Mouse (Mus musculus) G1E (cell line): ENCODE data around the gene Evi5. TPM values are rescaled to one million over a fixed set of nuclear protein-coding genes. Genes with fewer than 3 reads are reported as not detected.

Source experiments
- ATAC-seq: 2 replicates; pipeline ENCODE4 v1.8.0; 2016; ENCODE audit warnings: mild to moderate bottlenecking; ENCODE audit not compliant: insufficient number of reproducible peaks, poor library complexity, low FRiP score, severe bottlenecking; ENCODE audit errors: extremely low read depth
- DNase-seq: peaks from one replicate; pipeline ENCODE4 v3.0.0; 2012; ENCODE audit warnings: low spot score
- H3K27me3 ChIP-seq: 2 replicates; pipeline ENCODE4 v1.6.1; 2012; ENCODE audit warnings: mild to moderate bottlenecking, low read length, inconsistent platforms; ENCODE audit not compliant: insufficient read depth
- H3K36me3 ChIP-seq: replicated peaks from 2 replicates; pipeline ENCODE3; 2012; ENCODE audit warnings: mild to moderate bottlenecking, inconsistent platforms
- H3K4me1 ChIP-seq: 2 replicates; pipeline ENCODE4 v1.6.1; 2012; ENCODE audit warnings: low read depth, low read length, inconsistent platforms, mixed read lengths; ENCODE audit not compliant: insufficient read depth
- H3K4me3 ChIP-seq: 2 replicates; pipeline ENCODE4 v1.5.1; 2012; ENCODE audit warnings: low read depth, mild to moderate bottlenecking, inconsistent platforms, low read length, moderate library complexity, mixed read lengths
- H3K9me3 ChIP-seq: replicated peaks from 2 replicates; pipeline ENCODE4 v1.6.1; 2012; ENCODE audit warnings: inconsistent platforms
- CTCF ChIP-seq: IDR thresholded peaks from 2 replicates; pipeline ENCODE4 v1.5.1; 2012; ENCODE audit warnings: low read depth, low read length, inconsistent platforms, mixed read lengths
- GATA1 ChIP-seq: IDR thresholded peaks from 2 replicates; pipeline ENCODE4 v1.6.1; 2012; ENCODE audit warnings: borderline replicate concordance, low read length, inconsistent platforms, mixed read lengths
- GATA2 ChIP-seq: IDR thresholded peaks from 2 replicates; pipeline ENCODE4 v1.6.1; 2012; ENCODE audit warnings: low read depth, low read length, inconsistent platforms, borderline replicate concordance
- POLR2AphosphoS5 ChIP-seq: IDR thresholded peaks from 2 replicates; pipeline ENCODE4 v1.6.1; 2012; ENCODE audit warnings: low read depth, low read length, inconsistent platforms; ENCODE audit not compliant: insufficient replicate concordance
- TAL1 ChIP-seq: conservative IDR thresholded peaks from 2 replicates; pipeline ENCODE4 v1.6.1; 2012; ENCODE audit warnings: low read depth, low read length, inconsistent platforms, mixed read lengths
- polyA plus RNA-seq: library from polyadenylated mRNA; stranded (reverse); fragments of >175 nt; gene quantifications from 2 replicates; pipeline ENCODE4 v1.2.3, GENCODE M21; 2012
- total RNA-seq, 2 experiments: library from RNA; stranded (forward) in 1 of 2; stranded (reverse) in 1 of 2; fragments of 200-1000 nt in 1 of 2; fragments of >200 nt in 1 of 2; fragmentation: Nextera tagmentation in 1 of 2; gene quantifications; 2 replicates each; pipeline ENCODE4 v1.2.3; 2014 to 2017

The Evi5 gene
- total and polyA plus RNA-seq, 3 experiments = 3.8 to 94.2 (median 36.4) TPM

DNA sequence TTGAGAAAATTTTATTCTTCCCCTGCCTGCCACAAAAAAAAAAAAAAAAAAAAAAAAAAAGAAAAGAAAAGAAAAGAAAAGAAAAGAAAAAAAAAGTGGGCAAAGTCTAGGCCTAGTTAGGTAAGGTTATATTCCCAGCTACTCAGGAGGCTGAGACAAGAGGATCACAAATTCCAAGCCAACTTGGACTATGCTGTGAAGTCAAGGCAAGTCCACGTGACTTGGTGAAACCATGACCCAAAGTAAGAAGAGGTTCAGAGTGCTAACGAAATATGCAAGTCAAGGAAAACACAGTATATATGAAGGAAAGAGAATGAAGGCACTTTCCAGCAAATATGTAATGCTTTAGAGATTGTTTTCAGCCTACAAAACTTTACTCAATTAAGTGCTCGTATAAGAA, 82.4 kb downstream of the Evi5 start:
- 0 out of 2 replicates have a peak, but pooled peaks cover 4% of the 10 kb centered on the region for H3K4me1 ChIP-seq
- no peaks in the 10 kb centered on the region for H3K9me3 ChIP-seq
- H3K4me3 ChIP-seq = no peak overlapping the region
- TF ChIP-seq CTCF (no peak), POLR2AphosphoS5 (no peak), GATA1 (no peak), TAL1 (no peak), GATA2 (no peak)
- H3K36me3 ChIP-seq = peaks cover 55% of the 10 kb centered on the region
- DNase-seq = no peak
- no peak for ATAC-seq
- H3K27me3 ChIP-seq = no peaks in the 10 kb centered on the region

- Histone ChIP-seq H3K36me3 (peaks cover 55% of the 10 kb centered on the region), H3K9me3 (no peaks in the 10 kb centered on the region), H3K4me1 (0 out of 2 replicates have a peak, but pooled peaks cover 4% of the 10 kb centered on the region), H3K4me3 (no peak overlapping the region), H3K27me3 (no peaks in the 10 kb centered on the region)
- ATAC-seq (no peak), DNase-seq (no peak)
- TF ChIP-seq GATA2 (no peak), POLR2AphosphoS5 (no peak), GATA1 (no peak), TAL1 (no peak)
Measured at GRCm38 (mm10) chr5:107791966-107792365, 82.9 kb downstream of the Evi5 start.

GRCm38 (mm10) chr5:107789492-107789891, 85.4 kb downstream of the Evi5 start:
- Histone ChIP-seq H3K4me1 (0 out of 2 replicates have a peak, but pooled peaks cover 4% of the 10 kb centered on the region), H3K27me3 (no peaks in the 10 kb centered on the region), H3K4me3 (no peak overlapping the region), H3K9me3 (no peaks in the 10 kb centered on the region), H3K36me3 (peaks cover 52% of the 10 kb centered on the region)
- TF ChIP-seq GATA2 = no peak
- no peak for TF ChIP-seq GATA1
- no peak for TF ChIP-seq POLR2AphosphoS5
- no peak for TF ChIP-seq TAL1
- no peak for TF ChIP-seq CTCF
- no peak for DNase-seq
- no peak for ATAC-seq

DNA sequence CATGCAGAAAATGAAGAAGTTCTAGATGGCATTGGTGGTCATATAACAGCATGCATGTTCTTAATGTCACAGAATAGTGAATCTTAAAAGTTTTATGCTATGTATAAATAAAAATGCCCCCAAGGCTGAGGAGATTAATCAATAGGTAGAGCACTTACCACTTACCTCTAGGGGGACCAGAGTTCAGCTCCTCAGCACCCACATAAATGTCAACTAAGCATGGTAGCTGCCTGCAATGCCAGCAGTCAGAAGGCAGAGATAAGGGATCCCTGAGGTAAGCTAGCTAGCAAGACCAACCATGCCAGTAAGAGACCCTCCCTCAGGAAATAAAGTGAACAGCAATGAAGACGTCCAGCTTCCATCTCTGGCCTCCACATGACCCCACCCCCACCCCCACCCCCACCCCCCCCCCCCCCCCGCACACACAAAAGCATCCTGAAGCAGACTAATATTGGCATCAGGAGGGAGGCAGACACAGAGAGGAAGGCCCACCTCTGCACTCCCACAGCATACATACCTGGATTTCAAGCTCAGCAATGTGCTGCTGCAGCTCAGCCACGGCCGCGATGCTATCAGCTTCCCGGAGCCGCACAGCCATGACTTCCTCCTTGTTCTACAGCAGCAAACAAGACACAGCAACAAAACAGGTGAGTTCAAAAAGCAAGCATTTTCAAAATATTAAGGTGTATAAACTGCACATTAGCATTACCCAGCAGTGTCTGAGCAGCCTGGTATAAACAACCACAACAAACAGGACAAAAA, 87.0 kb downstream of the Evi5 start:
- Histone ChIP-seq H3K4me1 (0 out of 2 replicates have a peak, but pooled peaks cover 4% of the 10 kb centered on the region), H3K36me3 (peaks cover 52% of the 10 kb centered on the region), H3K27me3 (no peaks in the 10 kb centered on the region), H3K9me3 (no peaks in the 10 kb centered on the region), H3K4me3 (no peak overlapping the region)
- DNase-seq (no peak), ATAC-seq (no peak)
- TF ChIP-seq POLR2AphosphoS5 (no peak), GATA2 (no peak), GATA1 (no peak), CTCF (no peak), TAL1 (no peak)

GRCm38 (mm10) chr5:107782360-107782759, 92.5 kb downstream of the Evi5 start:
- H3K4me1 ChIP-seq = peaks cover 3% of the 10 kb centered on the region; the same call in 1 of the 2 replicates
- no peaks in the 10 kb centered on the region for H3K27me3 ChIP-seq
- TF ChIP-seq CTCF (no peak), POLR2AphosphoS5 (no peak), GATA2 (no peak)
- no peak overlapping the region for H3K4me3 ChIP-seq
- H3K9me3 ChIP-seq = no peaks in the 10 kb centered on the region
- ATAC-seq (no peak), DNase-seq (no peak)
- peaks cover 41% of the 10 kb centered on the region for H3K36me3 ChIP-seq

GRCm38 (mm10) chr5:107778763-107779162, 96.1 kb downstream of the Evi5 start:
- H3K4me3 ChIP-seq = no peak overlapping the region
- TF ChIP-seq GATA1 (no peak), CTCF (no peak), TAL1 (no peak), POLR2AphosphoS5 (no peak), GATA2 (no peak)

DNA sequence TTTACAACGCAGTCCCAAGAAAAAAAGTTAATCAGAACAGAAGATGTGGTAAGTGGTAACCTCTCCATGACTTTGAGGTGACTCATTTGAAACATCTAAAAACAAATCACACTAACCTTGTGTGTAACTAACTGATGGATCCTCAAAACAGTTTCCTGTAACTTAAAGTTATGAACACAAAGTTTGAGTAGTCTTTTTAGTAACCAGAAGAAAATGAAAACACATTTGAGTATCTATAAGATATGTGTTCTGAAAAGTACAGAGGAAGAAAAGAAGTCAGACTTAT, 97.4 kb downstream of the Evi5 start:
- H3K27me3 ChIP-seq = no peaks in the 10 kb centered on the region
- no peak for ATAC-seq
- no peaks in the 10 kb centered on the region for H3K9me3 ChIP-seq
- H3K4me3 ChIP-seq = no peak overlapping the region
- TF ChIP-seq CTCF (no peak), GATA1 (no peak), GATA2 (no peak), TAL1 (no peak), POLR2AphosphoS5 (no peak)
- peaks cover 31% of the 10 kb centered on the region for H3K36me3 ChIP-seq
- H3K4me1 ChIP-seq = peaks cover 3% of the 10 kb centered on the region; the same call in 1 of the 2 replicates
- DNase-seq = no peak

More at GRCm38 (mm10) chr5:107778763-107779162, 96.1 kb downstream of the Evi5 start:
- peaks cover 38% of the 10 kb centered on the region for H3K36me3 ChIP-seq
- DNase-seq (no peak), ATAC-seq (no peak)
- H3K9me3 ChIP-seq = no peaks in the 10 kb centered on the region
- H3K27me3 ChIP-seq = no peaks in the 10 kb centered on the region
- peaks cover 3% of the 10 kb centered on the region; the same call in 1 of the 2 replicates for H3K4me1 ChIP-seq
